Mouse (Mus musculus): ENCODE results near the gene Phactr2. TPM values are rescaled to one million over a fixed set of nuclear protein-coding genes. Genes with fewer than 3 reads are reported as not detected.
A peak's percentile ranks its signal among the peaks of the same experiment; 100 is the strongest.

Phactr2 gene
- polyA plus RNA-seq, 1 experiment from 2014 or later, result 50.1 TPM

DNA sequence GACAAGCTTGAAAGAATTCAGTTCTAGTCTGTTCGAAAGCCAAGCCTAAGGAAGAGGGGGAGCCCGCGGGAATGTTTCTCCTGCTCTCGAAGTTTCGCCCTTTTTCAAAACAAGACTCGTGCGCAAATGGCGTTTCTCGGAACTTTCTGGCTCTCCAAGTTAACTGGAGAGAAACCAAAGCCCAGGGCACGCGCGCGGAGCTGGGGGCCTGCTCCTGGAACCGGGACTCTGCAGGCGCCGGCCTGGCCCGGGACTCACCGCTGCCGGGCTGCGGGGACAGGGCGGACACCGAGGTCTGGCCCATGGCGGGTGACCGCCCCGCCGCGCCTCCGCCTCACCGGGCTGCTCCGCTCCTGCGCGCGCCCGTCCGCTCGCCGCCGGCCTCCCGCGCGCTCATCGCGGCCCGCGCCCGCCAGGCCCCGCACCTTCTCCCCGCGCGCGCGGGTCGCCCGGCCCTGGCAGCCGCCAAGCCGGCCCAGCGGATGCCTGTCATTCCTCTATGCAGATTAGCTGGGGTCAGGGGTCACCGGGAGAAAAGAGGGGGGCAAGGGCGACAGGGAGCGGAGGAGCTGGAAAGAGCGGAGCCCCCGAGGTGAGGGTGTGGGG, 150.3 kb downstream of the Phactr2 start:
- peak overlapping the region; percentile 79 for H3K4me3 ChIP-seq
- peak overlapping the region; percentile 82 for H3K4me2 ChIP-seq
- no peaks in the 10 kb centered on the region for H3K9me3 ChIP-seq
- under 1% methylated on average over 58 of the region's 62 CpGs for WGBS
- H3K36me3 ChIP-seq, result no peaks in the 10 kb centered on the region
- H3K27ac ChIP-seq (replicated peaks), result peak overlapping the region; percentile 97
- peak overlapping the region; percentile 95 for H3K9ac ChIP-seq
- ATAC-seq (ENCODE audit: extremely low read depth, insufficient number of reproducible peaks, low FRiP score, low TSS enrichment), result peak; percentile 54; the same call in 1 of the 2 replicates
- H3K27me3 ChIP-seq (replicated peaks), result no peaks in the 10 kb centered on the region
- peaks cover 71% of the 10 kb centered on the region for H3K4me1 ChIP-seq

DNA sequence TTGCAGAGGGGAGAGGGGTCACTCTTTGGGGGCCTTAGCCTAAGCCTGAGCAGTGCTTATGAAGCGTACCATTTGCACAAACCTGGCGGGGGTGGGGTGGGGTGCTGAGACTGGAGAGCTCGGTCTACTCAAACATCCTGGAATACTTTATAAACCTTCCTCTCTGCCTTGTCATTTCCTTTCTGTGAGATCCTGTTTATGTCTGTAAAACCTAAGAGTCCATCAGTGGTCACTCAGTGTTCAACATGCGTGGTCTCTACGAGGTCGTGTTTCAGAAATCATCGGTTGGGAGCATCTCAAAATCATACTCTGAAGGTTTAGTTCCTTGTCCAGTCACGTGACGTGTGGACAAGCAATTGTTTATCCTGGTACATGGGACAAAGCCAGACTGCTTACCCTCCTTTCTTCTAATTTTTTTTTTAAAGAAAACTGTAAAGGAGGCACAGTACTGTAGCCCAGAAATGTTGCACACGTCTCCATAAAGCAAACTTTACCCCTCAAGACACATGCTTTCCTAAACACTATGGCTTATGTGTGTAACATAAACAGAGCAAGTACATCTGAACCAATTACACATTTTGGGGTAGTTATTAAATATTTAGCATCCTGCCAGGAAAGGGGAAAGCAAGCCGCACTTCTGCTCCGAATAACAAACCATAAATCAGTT, 150.9 kb downstream of the Phactr2 start:
- Histone ChIP-seq H3K4me1 (peaks cover 67% of the 10 kb centered on the region), H3K36me3 (no peaks in the 10 kb centered on the region), H3K9me3 (no peaks in the 10 kb centered on the region), H3K4me3 (peak overlapping the region; percentile 79), H3K9ac (peak overlapping the region; percentile 95), H3K4me2 (peak overlapping the region; percentile 82), H3K27ac (replicated peaks) (peak overlapping the region; percentile 97), H3K27me3 (replicated peaks) (no peaks in the 10 kb centered on the region)
- 10% methylated on average over 12 of the region's 12 CpGs for WGBS
- ATAC-seq (ENCODE audit: extremely low read depth, insufficient number of reproducible peaks, low FRiP score, low TSS enrichment), result no peak

DNA sequence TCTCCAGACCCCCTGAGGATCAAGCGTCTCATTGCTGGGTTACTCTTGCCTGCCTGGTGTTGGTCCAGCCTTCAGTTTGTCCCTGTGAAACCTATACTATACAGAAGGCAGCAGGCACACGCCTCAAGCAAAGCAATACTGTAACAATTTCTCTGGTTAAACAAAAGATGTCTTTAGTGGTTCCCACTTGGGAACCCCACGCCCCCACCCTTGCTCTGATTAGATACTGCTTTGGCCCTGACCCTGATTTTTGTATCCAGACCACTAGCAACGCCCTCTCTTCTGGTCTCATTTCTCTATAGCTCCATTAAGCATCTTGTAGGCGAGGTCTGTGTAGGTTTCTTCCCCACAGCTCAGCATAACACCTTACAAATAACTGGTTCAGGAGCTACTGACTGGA, 159.2 kb downstream of the Phactr2 start:
- Histone ChIP-seq H3K4me2 (no peak overlapping the region; the same call in 1 of the 2 replicates), H3K27me3 (replicated peaks) (no peaks in the 10 kb centered on the region), H3K36me3 (no peaks in the 10 kb centered on the region), H3K4me3 (no peak overlapping the region), H3K9me3 (no peaks in the 10 kb centered on the region), H3K27ac (replicated peaks) (peak overlapping the region; percentile 40), H3K9ac (peak overlapping the region; percentile 57), H3K4me1 (peaks cover 77% of the 10 kb centered on the region)
- no peak for ATAC-seq (ENCODE audit: extremely low read depth, insufficient number of reproducible peaks, low FRiP score, low TSS enrichment)
- 51% methylated on average over 5 of the region's 5 CpGs for WGBS

DNA sequence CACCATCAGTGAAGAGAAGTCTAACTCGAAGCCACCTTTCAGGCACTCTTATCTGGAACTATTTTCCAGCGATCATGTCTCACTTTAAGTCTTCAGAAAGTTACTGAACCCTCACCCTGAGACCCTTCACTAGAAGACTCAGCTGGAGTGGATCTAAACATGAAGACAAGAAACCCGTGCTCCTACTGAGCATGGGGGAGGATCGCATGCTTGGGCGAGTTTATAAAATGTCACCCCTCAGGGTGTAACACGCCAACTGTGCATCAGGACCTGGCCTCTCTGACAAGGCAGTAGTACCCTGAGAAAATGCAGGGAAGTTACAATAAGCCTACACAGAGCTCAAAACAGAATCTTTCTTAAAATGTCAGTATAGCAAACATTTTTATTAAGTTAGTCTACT, 161.6 kb downstream of the Phactr2 start:
- Histone ChIP-seq H3K9ac (no peak overlapping the region), H3K27ac (replicated peaks) (peak overlapping the region; percentile 12), H3K4me3 (no peak overlapping the region), H3K27me3 (replicated peaks) (no peaks in the 10 kb centered on the region), H3K4me1 (peaks cover 83% of the 10 kb centered on the region), H3K9me3 (no peaks in the 10 kb centered on the region), H3K36me3 (peaks cover 9% of the 10 kb centered on the region; the same call in 1 of the 2 replicates), H3K4me2 (no peak overlapping the region)
- no peak for ATAC-seq (ENCODE audit: extremely low read depth, insufficient number of reproducible peaks, low FRiP score, low TSS enrichment)
- 53% methylated on average over 6 of the region's 6 CpGs for WGBS

DNA sequence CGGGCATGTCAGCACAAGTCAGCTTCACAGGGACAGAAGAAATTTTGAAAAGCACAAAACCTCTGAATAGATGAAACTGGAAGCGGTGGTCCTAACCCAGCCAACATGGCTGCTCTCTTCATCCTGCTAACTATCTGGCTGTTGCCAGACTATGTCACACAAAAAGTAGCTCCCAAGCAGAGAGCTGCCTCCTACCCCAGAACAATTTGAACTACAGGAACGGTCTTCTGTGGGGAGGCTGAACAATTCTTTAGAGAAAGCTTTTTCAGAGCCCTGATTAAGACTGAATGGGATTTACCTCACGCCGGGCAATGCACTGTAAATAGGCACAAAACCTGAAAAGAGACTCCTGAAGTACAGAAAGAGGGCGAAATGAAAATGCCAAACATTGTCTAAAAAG, 162.6 kb downstream of the Phactr2 start:
- peaks cover 79% of the 10 kb centered on the region for H3K4me1 ChIP-seq
- no peak for ATAC-seq (ENCODE audit: extremely low read depth, insufficient number of reproducible peaks, low FRiP score, low TSS enrichment)

DNA sequence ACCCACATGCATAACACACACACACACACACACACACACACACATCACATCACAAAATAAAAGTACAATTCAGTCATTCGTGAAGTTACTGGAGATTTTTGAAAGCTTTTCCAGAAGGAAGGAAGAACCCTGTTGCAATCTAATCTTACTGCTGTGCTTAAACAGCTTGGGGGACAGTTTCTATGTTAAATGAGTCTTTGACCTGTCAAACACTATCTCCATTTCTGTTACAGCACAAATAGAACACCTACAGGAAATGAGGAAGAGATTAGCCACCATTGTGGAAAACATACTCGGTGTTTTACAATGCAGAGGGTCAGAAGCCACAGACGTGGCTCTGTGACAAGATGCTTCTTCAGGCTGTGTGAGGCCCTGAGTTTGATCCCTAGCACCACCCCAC, 164.1 kb downstream of the Phactr2 start:
- Histone ChIP-seq H3K9ac (no peak overlapping the region), H3K4me1 (peaks cover 66% of the 10 kb centered on the region), H3K4me3 (no peak overlapping the region), H3K36me3 (peaks cover 16% of the 10 kb centered on the region; the same call in 1 of the 2 replicates), H3K27me3 (replicated peaks) (no peaks in the 10 kb centered on the region), H3K27ac (replicated peaks) (peak overlapping the region; percentile 66), H3K9me3 (no peaks in the 10 kb centered on the region), H3K4me2 (no peak overlapping the region)
- WGBS, result 26% methylated on average over 3 of the region's 3 CpGs
- no peak for ATAC-seq (ENCODE audit: extremely low read depth, insufficient number of reproducible peaks, low FRiP score, low TSS enrichment)

More for the DNA sequence above, 162.6 kb downstream of the Phactr2 start:
- 77% methylated on average over 6 of the region's 6 CpGs for WGBS
- H3K27me3 ChIP-seq (replicated peaks), result no peaks in the 10 kb centered on the region
- no peaks in the 10 kb centered on the region for H3K9me3 ChIP-seq
- H3K4me2 ChIP-seq, result no peak overlapping the region
- no peak overlapping the region for H3K4me3 ChIP-seq
- peaks cover 13% of the 10 kb centered on the region; the same call in 1 of the 2 replicates for H3K36me3 ChIP-seq
- peak overlapping the region; percentile 12 for H3K27ac ChIP-seq (replicated peaks)
- 0 out of 2 replicates have a peak overlapping the region, but pooled peaks have one; percentile 19 for H3K9ac ChIP-seq

DNA sequence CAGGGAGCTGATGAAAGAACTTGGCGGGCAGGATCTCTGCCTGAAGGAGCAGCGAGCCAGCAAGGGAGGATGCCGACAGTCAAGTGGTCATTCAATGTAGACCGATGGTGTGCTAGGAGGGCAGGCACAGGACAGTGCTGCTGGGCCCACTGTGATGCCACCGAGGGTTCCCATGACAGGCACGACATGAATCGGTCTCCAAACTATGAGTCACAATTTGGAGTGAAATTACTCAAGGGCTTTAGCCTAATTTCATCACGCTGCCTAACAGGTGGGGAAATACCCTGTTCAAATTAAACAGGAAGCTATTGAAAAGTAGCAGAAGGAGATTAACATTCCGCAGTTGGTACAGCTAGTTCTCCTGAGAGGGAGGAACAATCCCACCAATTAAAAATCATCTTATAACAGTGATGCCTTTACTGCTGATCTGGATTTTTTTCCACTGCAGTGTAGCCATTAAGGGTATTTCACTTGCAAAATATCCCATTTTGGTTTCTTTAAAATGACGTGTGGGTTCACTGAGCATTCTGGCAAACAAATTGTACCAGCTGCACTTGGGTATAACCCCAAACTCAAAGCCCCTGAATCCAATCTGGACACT, 169.5 kb downstream of the Phactr2 start:
- no peak overlapping the region for H3K4me3 ChIP-seq
- 83% methylated on average over 10 of the region's 10 CpGs for WGBS
- ATAC-seq (ENCODE audit: extremely low read depth, insufficient number of reproducible peaks, low FRiP score, low TSS enrichment), result no peak

DNA sequence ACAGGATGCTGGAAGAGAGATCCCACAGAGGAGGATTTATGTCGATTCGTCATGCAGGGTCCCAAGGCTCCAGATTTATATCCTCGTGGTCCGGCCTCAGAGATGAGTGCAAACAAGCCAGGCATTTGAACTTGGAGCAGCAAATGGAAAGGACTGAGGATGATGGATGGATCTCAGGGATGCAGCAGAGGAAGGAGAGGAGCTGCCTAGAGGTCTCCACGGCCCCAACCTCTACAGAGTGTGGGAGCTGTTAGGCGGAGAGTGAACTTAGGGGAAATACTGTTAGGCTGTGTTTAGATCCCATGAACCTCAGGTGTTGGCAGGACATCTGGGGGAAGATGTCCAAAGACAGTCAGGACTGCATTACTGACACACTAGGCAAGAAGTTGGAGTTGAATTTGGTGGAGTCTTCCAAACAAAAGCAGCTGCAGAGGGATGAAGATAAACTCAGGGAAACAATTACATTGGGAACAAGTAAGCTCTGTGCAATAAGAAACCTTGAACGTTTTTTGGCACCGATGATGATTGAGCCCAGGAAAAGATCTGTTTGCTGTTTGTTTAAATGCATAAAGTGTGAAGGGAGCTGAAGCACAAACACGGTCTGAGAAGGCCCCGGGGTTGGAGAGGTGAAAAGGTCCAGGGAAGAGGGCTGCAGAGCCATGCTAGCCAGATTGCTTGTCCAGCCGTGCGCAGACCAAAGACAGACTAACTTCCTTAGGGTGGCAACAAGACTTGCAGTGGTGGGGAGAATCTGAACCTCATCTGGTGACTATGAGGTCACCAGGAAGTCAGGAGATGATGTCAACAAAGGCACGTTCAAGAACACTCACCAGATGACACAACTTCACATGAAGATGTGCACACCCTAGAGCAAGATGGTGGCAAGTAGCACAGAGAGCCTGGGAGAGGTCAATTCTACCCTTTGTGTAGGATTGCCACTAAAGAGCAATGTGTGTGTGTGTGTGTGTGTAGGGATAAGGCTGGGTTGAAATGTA, 170.6 kb downstream of the Phactr2 start:
- Histone ChIP-seq H3K27ac (replicated peaks) (no peak overlapping the region; the same call in 1 of the 2 replicates), H3K4me1 (peaks cover 42% of the 10 kb centered on the region), H3K9ac (no peak overlapping the region), H3K36me3 (peaks cover 23% of the 10 kb centered on the region; the same call in 1 of the 2 replicates), H3K9me3 (no peaks in the 10 kb centered on the region), H3K4me3 (no peak overlapping the region), H3K4me2 (no peak overlapping the region), H3K27me3 (replicated peaks) (no peaks in the 10 kb centered on the region)
- WGBS, result 74% methylated on average over 13 of the region's 13 CpGs
- no peak for ATAC-seq (ENCODE audit: extremely low read depth, insufficient number of reproducible peaks, low FRiP score, low TSS enrichment)

More for the DNA sequence above, 169.5 kb downstream of the Phactr2 start:
- Histone ChIP-seq H3K36me3 (peaks cover 23% of the 10 kb centered on the region; the same call in 1 of the 2 replicates), H3K9me3 (no peaks in the 10 kb centered on the region), H3K4me2 (no peak overlapping the region), H3K4me1 (peaks cover 53% of the 10 kb centered on the region), H3K9ac (no peak overlapping the region), H3K27me3 (replicated peaks) (no peaks in the 10 kb centered on the region), H3K27ac (replicated peaks) (no peak overlapping the region)

DNA sequence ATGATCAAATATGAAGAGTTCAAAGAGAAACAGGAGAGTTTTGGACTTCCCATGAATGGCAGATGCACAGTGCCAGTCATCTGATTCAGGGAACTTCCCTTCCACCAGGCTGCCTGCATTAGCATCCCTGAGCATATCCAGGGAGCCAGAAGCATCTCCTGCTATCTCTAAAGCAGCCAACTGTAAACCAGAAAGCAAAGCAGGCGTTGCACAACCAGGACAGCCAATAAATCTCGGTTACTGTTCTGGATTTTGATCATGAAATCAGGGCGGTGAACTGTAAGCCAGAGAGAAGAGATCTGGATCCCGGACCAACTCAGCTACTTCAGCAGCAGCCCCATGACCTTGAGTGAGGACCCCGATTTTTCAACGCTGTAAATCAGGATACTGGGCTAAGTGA, 173.6 kb downstream of the Phactr2 start:
- Histone ChIP-seq H3K9ac (no peak overlapping the region), H3K27me3 (replicated peaks) (no peaks in the 10 kb centered on the region), H3K4me3 (no peak overlapping the region), H3K9me3 (no peaks in the 10 kb centered on the region), H3K4me1 (peaks cover 46% of the 10 kb centered on the region), H3K4me2 (no peak overlapping the region), H3K27ac (replicated peaks) (0 out of 2 replicates have a peak overlapping the region, but pooled peaks have one; percentile 32), H3K36me3 (peaks cover 15% of the 10 kb centered on the region; the same call in 1 of the 2 replicates)
- WGBS, result 61% methylated on average over 6 of the region's 6 CpGs
- no peak for ATAC-seq (ENCODE audit: extremely low read depth, insufficient number of reproducible peaks, low FRiP score, low TSS enrichment)

DNA sequence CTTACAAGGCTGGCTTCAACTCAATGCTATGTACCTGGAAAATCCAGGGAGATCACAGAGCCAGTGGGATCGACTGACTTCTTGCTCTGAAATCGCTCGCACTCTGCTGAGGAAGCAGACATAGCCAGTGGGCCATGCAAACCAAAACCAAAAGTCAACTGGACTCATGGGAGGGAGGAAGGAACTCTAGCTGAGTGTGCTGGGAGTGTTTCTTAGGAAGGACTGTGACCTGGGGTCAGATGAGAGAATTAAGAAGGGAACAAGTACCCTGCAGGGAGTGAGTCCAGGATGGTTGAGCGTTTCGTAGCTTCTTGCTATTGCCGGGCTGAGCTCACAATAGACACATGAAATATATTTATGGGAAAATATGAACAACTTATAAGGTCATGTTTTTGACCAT, 174.0 kb downstream of the Phactr2 start:
- H3K4me2 ChIP-seq, result no peak overlapping the region
- 86% methylated on average over 6 of the region's 6 CpGs for WGBS
- peaks cover 15% of the 10 kb centered on the region; the same call in 1 of the 2 replicates for H3K36me3 ChIP-seq
- peaks cover 49% of the 10 kb centered on the region for H3K4me1 ChIP-seq
- H3K27ac ChIP-seq (replicated peaks), result no peak overlapping the region
- no peak for ATAC-seq (ENCODE audit: extremely low read depth, insufficient number of reproducible peaks, low FRiP score, low TSS enrichment)
- no peaks in the 10 kb centered on the region for H3K27me3 ChIP-seq (replicated peaks)
- H3K9me3 ChIP-seq, result no peaks in the 10 kb centered on the region
- no peak overlapping the region for H3K9ac ChIP-seq
- H3K4me3 ChIP-seq, result no peak overlapping the region

Measured in heart, embryonic 13.5 days (tissue).